Mouse (Mus musculus) MEL (cell line): ENCODE measurements at regions not wholly inside any gene's neighbourhood (a gene's known extent, or its start where the extent isn't known, plus 50 kb on each side); places are given as distances from the start of the nearest gene placed in this dataset.

Experiments
- DNase-seq: peaks from one replicate; pipeline ENCODE4 v3.0.0; 2011; ENCODE audit warnings: low read depth, low spot score
- H3K27ac ChIP-seq: 2 replicates; pipeline ENCODE4 v1.5.1; 2012; ENCODE audit warnings: low read depth, mild to moderate bottlenecking, control low read depth, low read length, moderate library complexity; ENCODE audit not compliant: control insufficient read depth
- H3K27me3 ChIP-seq, 2 experiments: fragments of 150-350 bp in 1 of 2; sonication (generic) in 1 of 2; 2 replicates each; pipeline ENCODE4 v1.6.1; 2012; ENCODE audit warnings: low read length in 2 of 2, mild to moderate bottlenecking in 2 of 2, improper control_type of control experiment in 1 of 2, moderate library complexity in 1 of 2; ENCODE audit not compliant: insufficient read depth in 2 of 2, control insufficient read depth in 1 of 2
- H3K36me3 ChIP-seq, 2 experiments: 2 replicates each; pipeline ENCODE4 v1.6.1; 2012 to 2014; ENCODE audit warnings: low read length in 2 of 2, improper control_type of control experiment in 1 of 2, inconsistent platforms in 1 of 2, mild to moderate bottlenecking in 1 of 2; ENCODE audit not compliant: insufficient read depth in 2 of 2, control insufficient read depth in 1 of 2
- H3K4me1 ChIP-seq, 2 experiments: fragments of 150-350 bp in 1 of 2; sonication (generic) in 1 of 2; 2 replicates each; pipeline ENCODE4 v1.6.1; 2012; ENCODE audit warnings: low read length in 2 of 2, improper control_type of control experiment in 1 of 2, mild to moderate bottlenecking in 1 of 2; ENCODE audit not compliant: insufficient read depth in 2 of 2, control insufficient read depth in 1 of 2
- H3K4me3 ChIP-seq, 2 experiments: fragments of 150-350 bp in 1 of 2; sonication (generic) in 1 of 2; 2 replicates each; pipeline ENCODE4 v1.5.1; 2012; ENCODE audit warnings: low read depth in 2 of 2, low read length in 2 of 2, mild to moderate bottlenecking in 2 of 2, moderate library complexity in 2 of 2, control low read depth in 1 of 2, improper control_type of control experiment in 1 of 2; ENCODE audit not compliant: control insufficient read depth in 1 of 2, insufficient read depth in 1 of 2
- H3K79me2 ChIP-seq: 2 replicates; pipeline ENCODE4 v1.6.1; 2012; ENCODE audit warnings: mild to moderate bottlenecking, low read length, moderate library complexity; ENCODE audit not compliant: control insufficient read depth, poor library complexity, insufficient read depth
- H3K9ac ChIP-seq: 2 replicates; pipeline ENCODE4 v1.6.1; 2012; ENCODE audit warnings: low read depth, mild to moderate bottlenecking, control low read depth, low read length, moderate library complexity; ENCODE audit not compliant: control insufficient read depth, poor library complexity, severe bottlenecking
- H3K9me3 ChIP-seq: fragments of 150-350 bp; sonication (generic); replicated peaks from 2 replicates; pipeline ENCODE4 v1.6.1; 2012; ENCODE audit warnings: mild to moderate bottlenecking, low read length, improper control_type of control experiment, moderate library complexity; ENCODE audit not compliant: insufficient read depth
- CHD1 ChIP-seq: IDR thresholded peaks from 2 replicates; pipeline ENCODE4 v1.6.1; 2012; ENCODE audit warnings: low read depth, mild to moderate bottlenecking, inconsistent platforms, low read length, improper control_type of control experiment
- E2F4 ChIP-seq: IDR thresholded peaks from 2 replicates; pipeline ENCODE4 v1.6.1; 2011; ENCODE audit warnings: low read depth, low read length, improper control_type of control experiment, borderline replicate concordance
- ELF1 ChIP-seq: IDR thresholded peaks from 2 replicates; pipeline ENCODE4 v1.6.1; 2014; ENCODE audit warnings: low read depth, mild to moderate bottlenecking, inconsistent platforms, low read length, improper control_type of control experiment, moderate library complexity
- JUND ChIP-seq: IDR thresholded peaks from 2 replicates; pipeline ENCODE4 v1.6.1; 2011; ENCODE audit warnings: low read depth, mild to moderate bottlenecking, improper control_type of control experiment, low read length
- KAT2A ChIP-seq: conservative IDR thresholded peaks from 2 replicates; pipeline ENCODE4 v1.6.1; 2012; ENCODE audit warnings: low read depth, low read length, improper control_type of control experiment, inconsistent platforms
- NELFE ChIP-seq: IDR thresholded peaks from 2 replicates; pipeline ENCODE4 v1.6.1; 2011; ENCODE audit warnings: low read depth, low read length, improper control_type of control experiment
- POLR2AphosphoS2 ChIP-seq: IDR thresholded peaks from 2 replicates; pipeline ENCODE4 v1.6.1; 2011; ENCODE audit warnings: low read length, improper control_type of control experiment
- RCOR1 ChIP-seq: IDR thresholded peaks from 2 replicates; pipeline ENCODE4 v1.6.1; 2012; ENCODE audit warnings: low read depth, mild to moderate bottlenecking, inconsistent platforms, low read length, improper control_type of control experiment
- SIN3A ChIP-seq: IDR thresholded peaks from 2 replicates; pipeline ENCODE4 v1.6.1; 2012; ENCODE audit warnings: low read length, improper control_type of control experiment, inconsistent platforms
- SMC3 ChIP-seq: IDR thresholded peaks from 2 replicates; pipeline ENCODE4 v1.6.1; 2011; ENCODE audit warnings: low read depth, low read length, improper control_type of control experiment
- UBTF ChIP-seq: IDR thresholded peaks from 2 replicates; pipeline ENCODE4 v1.6.1; 2012; ENCODE audit warnings: low read depth, mild to moderate bottlenecking, inconsistent platforms, low read length, improper control_type of control experiment, moderate library complexity, borderline replicate concordance; ENCODE audit not compliant: insufficient read depth

- Histone ChIP-seq H3K36me3 (no peaks in the 10 kb centered on the region), H3K27me3 (no peaks in the 10 kb centered on the region), H3K27ac (no peak overlapping the region), H3K4me3 (no peak overlapping the region)
- no peak for DNase-seq
- TF ChIP-seq CHD1, result no peak
- TF ChIP-seq, all 39 proteins: peak for 0
- H3K9me3 ChIP-seq, result no peaks in the 10 kb centered on the region
- H3K9ac ChIP-seq, result no peak overlapping the region
- no peaks in the 10 kb centered on the region for H3K79me2 ChIP-seq
- no peaks in the 10 kb centered on the region for H3K4me1 ChIP-seq
These were observed 418.7 kb downstream of the Pik3r1 start for GRCm38 (mm10) chr13:101349354-101349753.

- TF ChIP-seq SIN3A, result no peak
- no peak for TF ChIP-seq JUND
- no peak for TF ChIP-seq KAT2A
- no peak for TF ChIP-seq E2F4
- H3K36me3 ChIP-seq, result no peaks in the 10 kb centered on the region
- H3K9ac ChIP-seq, result no peak overlapping the region
- H3K4me1 ChIP-seq, result no peaks in the 10 kb centered on the region
- H3K4me3 ChIP-seq, result no peak overlapping the region
- H3K27me3 ChIP-seq, result no peaks in the 10 kb centered on the region
- no peak for DNase-seq
- H3K27ac ChIP-seq, result no peak overlapping the region
- no peaks in the 10 kb centered on the region for H3K9me3 ChIP-seq
- no peaks in the 10 kb centered on the region for H3K79me2 ChIP-seq
These were observed 429.6 kb downstream of the Pik3r1 start for GRCm38 (mm10) chr13:101338280-101338872.

- no peak for DNase-seq
- no peak overlapping the region for H3K4me3 ChIP-seq
- H3K27me3 ChIP-seq, result no peaks in the 10 kb centered on the region
- H3K27ac ChIP-seq, result no peak overlapping the region
- H3K79me2 ChIP-seq, result no peaks in the 10 kb centered on the region
- no peak overlapping the region for H3K9ac ChIP-seq
- no peaks in the 10 kb centered on the region for H3K9me3 ChIP-seq
- H3K4me1 ChIP-seq, result no peaks in the 10 kb centered on the region
- no peak for TF ChIP-seq CHD1
- no peak for TF ChIP-seq UBTF
- TF ChIP-seq POLR2AphosphoS2, result no peak
- TF ChIP-seq ELF1, result no peak
- TF ChIP-seq NELFE, result no peak
- no peak for TF ChIP-seq RCOR1
- TF ChIP-seq SMC3, result no peak
- H3K36me3 ChIP-seq, result no peaks in the 10 kb centered on the region
These were observed 449.4 kb downstream of the Pik3r1 start for GRCm38 (mm10) chr13:101318621-101319020.
